Mouse (Mus musculus) embryonic facial prominence, embryonic 14.5 days (tissue): ENCODE results near the gene Smyd1. TPM values are rescaled to one million over a fixed set of nuclear protein-coding genes. Genes with fewer than 3 reads are reported as not detected.
"Not testable (repeated sequence)": the region's sequence is repeated elsewhere in the genome, so short reads cannot be mapped to it uniquely, and the experiment has no call there.

Experiments used
- ATAC-seq: fragments of 200-750 bp; cut with Nextera tagmentation; 2 replicates; pipeline ENCODE4 v1.8.0; 2017; ENCODE audit warnings: low read depth, moderate number of reproducible peaks, moderate TSS enrichment
- DNase-seq: peaks from one replicate; pipeline ENCODE4 v3.0.0-alpha.2; 2015; ENCODE audit warnings: low spot score
- H3K27ac ChIP-seq: fragments of 300-500 bp; sonication (generic); replicated peaks from 2 replicates; pipeline ENCODE4 v1.5.1; 2014; ENCODE audit warnings: low read depth, mild to moderate bottlenecking, low read length, moderate library complexity
- H3K27me3 ChIP-seq: fragments of 300-500 bp; sonication (generic); replicated peaks from 2 replicates; pipeline ENCODE4 v1.6.1; 2014; ENCODE audit warnings: low read length; ENCODE audit not compliant: control insufficient read depth, insufficient read depth
- H3K36me3 ChIP-seq: fragments of 300-500 bp; sonication (generic); 2 replicates; pipeline ENCODE4 v1.6.1; 2014; ENCODE audit warnings: low read length, mixed read lengths; ENCODE audit not compliant: control insufficient read depth, insufficient read depth
- H3K4me1 ChIP-seq: fragments of 300-500 bp; sonication (generic); 2 replicates; pipeline ENCODE4 v1.6.1; 2014; ENCODE audit warnings: antibody characterized with exemption, low read length; ENCODE audit not compliant: control insufficient read depth, insufficient read depth
- H3K4me2 ChIP-seq: fragments of 300-500 bp; sonication (generic); 2 replicates; pipeline ENCODE4 v1.6.1; 2014; ENCODE audit warnings: low read depth, mild to moderate bottlenecking, low read length, moderate library complexity, mixed read lengths
- H3K4me3 ChIP-seq: fragments of 300-500 bp; sonication (generic); 2 replicates; pipeline ENCODE4 v1.5.1; 2014; ENCODE audit warnings: low read depth, mild to moderate bottlenecking, low read length
- H3K9ac ChIP-seq: fragments of 300-500 bp; sonication (generic); 2 replicates; pipeline ENCODE4 v1.6.1; 2014; ENCODE audit warnings: low read depth, mild to moderate bottlenecking, low read length, moderate library complexity, mixed read lengths
- H3K9me3 ChIP-seq: fragments of 300-500 bp; sonication (generic); 2 replicates; pipeline ENCODE4 v1.6.1; 2016; ENCODE audit warnings: low read length; ENCODE audit not compliant: control insufficient read depth
- WGBS: fragments of 180-500 bp; shearing (Covaris S2); extraction: QIAGEN DNeasy Blood & Tissue Kit; methylation state at CpG from one replicate; pipeline ENCODE4 v1.1.7; 2014; 5-methylcytosine and 5-hydroxymethylcytosine counted together
- polyA plus RNA-seq: library from polyadenylated mRNA; unstranded; fragments of >200 nt; fragmentation: Nextera tagmentation; extraction: Ambion mirVana; gene quantifications from 2 replicates; pipeline ENCODE4 v1.2.1, GENCODE M21; 2014

The Smyd1 gene
- polyA plus RNA-seq, 1 experiment from 2014 or later, result 31.5 TPM

DNA sequence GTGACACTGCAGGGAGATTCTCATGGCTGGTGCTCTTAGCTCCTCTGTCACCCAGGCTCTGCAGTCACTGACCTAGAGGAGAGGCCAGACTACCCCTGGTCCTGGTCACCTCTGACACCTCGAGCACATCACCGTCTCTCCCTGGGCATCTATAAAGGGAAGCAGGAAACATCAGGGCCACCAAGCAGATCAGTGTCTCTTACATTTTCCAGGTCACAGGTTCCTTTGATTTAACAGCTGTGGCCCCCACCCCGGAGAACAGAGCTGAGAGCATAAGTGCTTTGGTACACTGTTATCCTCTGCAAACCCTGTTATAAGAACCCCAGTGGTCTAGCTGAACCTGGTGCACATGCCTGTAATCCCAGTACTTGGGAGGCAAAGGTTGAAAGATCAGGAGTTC is 11.0 kb upstream of the Smyd1 start:
- DNase-seq, result no peak
- Histone ChIP-seq H3K4me1 (no peaks in the 10 kb centered on the region), H3K4me2 (no peak overlapping the region), H3K4me3 (no peak overlapping the region), H3K9me3 (no peaks in the 10 kb centered on the region), H3K27me3 (no peaks in the 10 kb centered on the region), H3K27ac (no peak overlapping the region), H3K9ac (no peak overlapping the region), H3K36me3 (no peaks in the 10 kb centered on the region)
- WGBS, result 89% methylated on average over 3 of the region's 3 CpGs
- no peak for ATAC-seq

DNA sequence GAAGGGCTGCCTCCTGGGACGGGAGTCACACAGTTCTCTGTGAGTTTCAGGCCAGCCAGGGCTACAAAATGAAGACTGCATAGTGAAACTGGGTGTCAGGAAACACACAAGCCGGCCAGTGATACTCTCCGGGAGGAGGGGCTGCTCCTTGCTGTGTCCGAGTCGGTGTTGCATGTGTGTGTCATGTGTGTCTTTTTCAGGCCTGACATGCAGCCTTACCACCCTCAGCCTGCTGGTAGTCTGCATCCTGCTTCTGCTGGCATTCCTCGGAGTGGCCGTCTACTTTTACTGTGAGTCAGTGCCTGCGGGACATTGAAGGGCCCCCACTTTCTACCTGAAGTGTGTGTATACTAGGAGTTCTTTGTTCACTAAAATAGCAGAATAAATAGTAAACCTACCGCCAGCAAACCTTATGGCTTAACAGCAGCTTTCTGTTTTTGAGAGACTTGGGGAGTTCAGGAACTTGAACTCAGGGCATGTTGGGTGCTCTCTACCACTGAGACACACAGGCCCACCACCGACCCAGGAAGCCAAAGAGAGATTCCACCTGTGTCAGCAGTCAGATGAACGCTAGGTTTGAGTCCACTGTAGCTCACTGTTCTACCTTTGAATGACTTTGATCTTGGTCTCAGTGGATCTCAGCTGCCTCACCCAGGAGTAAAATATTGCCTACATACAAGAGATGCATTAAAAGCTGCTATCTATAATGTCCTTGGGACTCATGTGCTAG is 10.4 kb upstream of the Smyd1 start:
- DNase-seq (no peak), ATAC-seq (no peak)
- Histone ChIP-seq H3K9ac (no peak overlapping the region), H3K4me1 (no peaks in the 10 kb centered on the region), H3K4me3 (no peak overlapping the region), H3K4me2 (no peak overlapping the region), H3K27me3 (no peaks in the 10 kb centered on the region), H3K27ac (no peak overlapping the region), H3K9me3 (no peaks in the 10 kb centered on the region), H3K36me3 (no peaks in the 10 kb centered on the region)
- WGBS, result 75% methylated on average over 11 of the region's 11 CpGs

DNA sequence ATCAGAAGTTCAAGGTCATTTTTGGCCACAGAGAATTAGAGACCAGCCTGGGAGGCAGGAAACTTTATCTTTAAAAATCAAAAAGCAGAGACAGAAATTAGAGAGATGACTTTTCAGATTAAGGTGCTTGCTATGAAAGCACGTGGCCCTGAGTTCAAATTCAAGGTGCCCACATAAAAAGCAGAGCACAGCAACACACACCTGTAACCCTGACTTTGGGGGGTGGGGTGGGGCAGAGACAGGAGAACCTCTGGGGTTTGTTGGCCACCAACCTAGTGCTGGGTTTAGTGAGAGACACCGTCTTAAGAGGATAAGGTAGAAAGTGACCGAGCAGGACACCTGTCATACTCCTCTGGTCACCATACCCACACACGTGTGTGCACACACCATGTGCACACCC is 9.5 kb upstream of the Smyd1 start:
- 76% methylated on average over 1 of the region's 4 CpGs for WGBS

DNA sequence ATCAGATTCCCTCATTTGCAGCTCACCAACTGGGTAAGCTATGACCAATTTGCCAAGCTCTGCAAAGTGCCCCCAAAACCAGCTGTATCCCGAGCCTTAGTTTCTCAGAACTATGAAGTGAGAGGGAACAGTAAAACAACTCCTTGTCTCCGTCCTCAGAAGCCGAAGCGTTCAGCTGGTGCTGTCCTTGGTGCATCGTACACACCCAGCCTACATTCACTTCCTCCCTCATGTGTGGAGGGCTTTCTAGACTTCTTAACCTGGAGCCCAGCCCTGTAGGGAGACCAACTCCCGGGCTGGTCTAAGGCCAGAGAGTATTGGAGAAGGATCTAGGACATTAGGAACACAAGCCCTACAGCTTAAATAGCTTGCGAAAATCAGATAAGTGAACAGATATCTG is 8.5 kb upstream of the Smyd1 start:
- ATAC-seq (no peak), DNase-seq (no peak)
- Histone ChIP-seq H3K9me3 (no peaks in the 10 kb centered on the region), H3K4me2 (no peak overlapping the region), H3K9ac (no peak overlapping the region), H3K36me3 (no peaks in the 10 kb centered on the region), H3K27ac (no peak overlapping the region), H3K4me1 (no peaks in the 10 kb centered on the region), H3K27me3 (no peaks in the 10 kb centered on the region), H3K4me3 (no peak overlapping the region)
- 84% methylated on average over 7 of the region's 7 CpGs for WGBS

More for the DNA sequence above, 9.5 kb upstream of the Smyd1 start:
- not testable (repeated sequence) for H3K27ac ChIP-seq, H3K9me3 ChIP-seq, H3K4me1 ChIP-seq, H3K36me3 ChIP-seq, H3K4me2 ChIP-seq, H3K4me3 ChIP-seq, ATAC-seq, H3K27me3 ChIP-seq, DNase-seq, H3K9ac ChIP-seq

DNA sequence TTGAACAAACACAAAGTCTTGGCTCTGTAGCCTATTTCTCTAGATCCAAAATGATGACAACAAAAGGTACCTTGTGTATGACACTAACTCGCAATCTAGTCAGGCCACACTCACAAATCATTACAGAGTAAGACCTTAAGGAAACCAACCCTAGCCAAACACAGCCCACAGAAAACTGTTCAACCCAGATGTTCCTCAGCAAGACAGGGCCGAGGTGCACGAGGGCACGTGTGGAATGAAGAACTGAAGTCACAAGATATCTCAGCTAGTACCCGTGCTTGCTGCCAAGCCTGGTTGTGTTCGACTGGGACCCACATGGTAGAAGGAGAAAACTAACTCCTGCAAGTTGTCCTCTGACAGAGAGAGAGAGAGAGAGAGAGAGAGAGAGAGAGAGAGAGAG is 7.8 kb upstream of the Smyd1 start:
- WGBS, result 81% methylated on average over 6 of the region's 6 CpGs

DNA sequence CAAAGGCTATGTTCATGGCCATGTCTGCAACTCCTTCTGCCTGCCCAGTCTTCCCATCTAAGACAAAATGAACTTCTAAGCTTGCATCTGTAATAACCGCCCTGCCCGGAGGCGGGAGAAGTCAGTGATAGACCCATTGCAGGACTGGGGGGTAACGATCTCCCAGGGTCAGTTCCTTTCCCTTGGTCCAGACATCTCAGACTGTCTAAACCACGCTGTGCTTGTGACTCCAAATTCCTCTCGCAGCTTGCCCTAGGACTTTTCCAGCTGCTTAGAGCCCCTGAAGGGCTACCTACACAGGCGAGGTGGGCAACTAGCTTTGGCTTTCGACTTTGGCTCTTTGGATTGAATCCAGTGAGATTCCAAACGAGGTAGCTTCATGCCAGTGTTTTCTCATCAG is 2.8 kb upstream of the Smyd1 start:
- 84% methylated on average over 9 of the region's 9 CpGs for WGBS
- Histone ChIP-seq H3K4me1 (no peaks in the 10 kb centered on the region), H3K4me2 (no peak overlapping the region), H3K27ac (no peak overlapping the region), H3K4me3 (no peak overlapping the region), H3K27me3 (no peaks in the 10 kb centered on the region), H3K36me3 (no peaks in the 10 kb centered on the region), H3K9me3 (no peaks in the 10 kb centered on the region), H3K9ac (no peak overlapping the region)
- no peak for ATAC-seq
- DNase-seq, result no peak

More for the DNA sequence above, 7.8 kb upstream of the Smyd1 start:
- DNase-seq (no peak), ATAC-seq (no peak)
- Histone ChIP-seq H3K9me3 (no peaks in the 10 kb centered on the region), H3K4me2 (no peak overlapping the region), H3K9ac (no peak overlapping the region), H3K27me3 (no peaks in the 10 kb centered on the region), H3K4me3 (no peak overlapping the region), H3K4me1 (no peaks in the 10 kb centered on the region), H3K27ac (no peak overlapping the region), H3K36me3 (no peaks in the 10 kb centered on the region)

DNA sequence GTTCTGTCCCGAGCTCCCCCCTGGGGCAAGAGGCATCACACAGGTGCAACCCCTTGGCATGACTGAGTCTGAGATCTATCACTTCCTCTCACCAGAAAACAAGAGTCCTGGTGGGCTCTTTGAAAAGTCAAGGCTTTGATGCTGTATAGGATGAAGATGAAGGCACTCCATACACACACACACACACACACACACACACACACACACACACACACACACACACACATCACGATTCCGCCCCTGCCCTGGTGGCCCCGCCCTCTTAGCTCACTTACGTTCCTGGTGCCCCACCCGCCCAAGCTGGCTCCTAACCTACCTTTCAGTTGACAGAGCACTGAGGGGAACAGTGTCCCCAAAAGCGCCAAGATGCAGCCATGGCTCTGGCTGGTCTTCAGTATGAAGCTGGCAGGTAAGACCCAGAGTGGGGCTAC is 473 bp upstream of the Smyd1 start, which contains the start of gene Cd8b1:
TSS of gene Cd8b1 (plus strand) at position 298 of the 431 bp plus-strand sequence.
- H3K27ac ChIP-seq, result no peak within 1 kb of the TSS
- 77% methylated on average over 7 of the region's 7 CpGs for WGBS
- H3K4me2 ChIP-seq, result no peak within 1 kb of the TSS
- no peak within 1 kb of the TSS for H3K4me3 ChIP-seq
- DNase-seq (no peak), ATAC-seq (no peak)
- H3K36me3 ChIP-seq, result no peaks in the 10 kb centered on the region
- no peaks in the 10 kb centered on the region for H3K4me1 ChIP-seq
- H3K9me3 ChIP-seq, result no peaks in the 10 kb centered on the region
- H3K27me3 ChIP-seq, result no peaks in the 10 kb centered on the region
- H3K9ac ChIP-seq, result no peak within 1 kb of the TSS

DNA sequence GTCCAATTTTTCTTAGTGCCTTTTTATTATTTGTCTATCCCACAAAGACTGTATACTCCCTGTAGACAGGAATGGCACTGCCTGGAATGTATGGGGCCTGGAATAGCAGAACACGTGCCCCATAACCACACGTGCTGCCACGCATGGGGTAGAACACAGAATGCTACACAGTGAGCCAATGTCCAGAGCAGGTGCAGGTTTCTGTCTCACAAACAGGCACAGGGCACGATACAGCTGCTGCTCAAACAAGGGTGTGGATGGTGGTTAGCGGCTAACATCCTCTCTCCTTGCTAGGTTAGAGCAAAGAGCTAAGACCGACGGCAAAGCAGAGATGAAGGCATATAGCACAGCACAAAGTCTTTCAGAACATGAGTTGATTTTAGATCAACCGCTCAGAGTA is 14.5 kb downstream of the Smyd1 start:
- Histone ChIP-seq H3K4me1 (no peaks in the 10 kb centered on the region), H3K36me3 (no peaks in the 10 kb centered on the region), H3K9ac (no peak overlapping the region), H3K27me3 (no peaks in the 10 kb centered on the region), H3K4me2 (no peak overlapping the region), H3K9me3 (no peaks in the 10 kb centered on the region), H3K27ac (no peak overlapping the region), H3K4me3 (no peak overlapping the region)
- DNase-seq (no peak), ATAC-seq (no peak)
- 87% methylated on average over 8 of the region's 8 CpGs for WGBS

DNA sequence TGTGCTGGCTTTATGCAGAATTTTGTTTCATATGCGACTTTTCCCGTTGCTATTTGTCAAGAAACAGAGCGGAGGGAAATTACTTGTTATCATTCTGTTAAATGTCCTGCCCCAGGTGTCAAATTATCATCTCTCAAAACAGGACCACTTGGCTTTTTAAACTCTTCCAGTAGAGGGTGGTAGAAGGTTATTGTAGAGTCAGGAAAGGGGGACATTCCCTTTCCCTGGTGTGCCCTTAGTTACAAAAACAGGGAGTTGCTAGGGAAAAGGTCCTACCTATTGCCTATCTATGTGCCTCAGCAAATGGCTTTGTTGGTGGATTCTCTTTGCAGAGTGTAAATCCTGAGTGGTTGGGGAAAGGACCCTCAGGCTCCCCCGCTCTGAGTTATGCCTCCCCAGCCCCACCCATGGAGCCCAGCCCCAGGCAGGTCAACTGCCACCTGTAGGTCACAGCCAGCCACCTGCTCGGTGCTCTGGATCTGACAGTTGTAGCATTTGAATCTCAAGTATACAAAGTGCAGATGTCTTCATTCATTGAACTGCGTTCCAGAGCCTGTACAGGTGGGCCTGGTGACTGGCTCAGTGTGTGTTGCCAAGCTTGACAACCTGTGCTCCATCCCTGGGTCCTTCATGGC is 19.8 kb downstream of the Smyd1 start:
- WGBS, result 59% methylated on average over 6 of the region's 6 CpGs
- Histone ChIP-seq H3K4me2 (no peak overlapping the region), H3K27ac (no peak overlapping the region), H3K36me3 (no peaks in the 10 kb centered on the region), H3K9ac (no peak overlapping the region), H3K4me1 (no peaks in the 10 kb centered on the region), H3K9me3 (no peaks in the 10 kb centered on the region), H3K4me3 (no peak overlapping the region), H3K27me3 (no peaks in the 10 kb centered on the region)
- DNase-seq (no peak), ATAC-seq (no peak)
